Mouse (Mus musculus) lung, adult 2 months (tissue): ENCODE measurements around the gene Dapk1.

Experiments
- CTCF ChIP-seq: fragments of 200-500 bp; IDR thresholded peaks from 2 replicates; pipeline ENCODE4 v1.5.1; 2011; ENCODE audit warnings: mild to moderate bottlenecking, low read length, control low read depth; ENCODE audit not compliant: insufficient read depth
- POLR2A ChIP-seq: fragments of 200-500 bp; IDR thresholded peaks from 2 replicates; pipeline ENCODE4 v1.6.1; 2011; ENCODE audit warnings: low read depth, mild to moderate bottlenecking, control low read depth, low read length, borderline replicate concordance; ENCODE audit errors: extremely low read depth

DNA sequence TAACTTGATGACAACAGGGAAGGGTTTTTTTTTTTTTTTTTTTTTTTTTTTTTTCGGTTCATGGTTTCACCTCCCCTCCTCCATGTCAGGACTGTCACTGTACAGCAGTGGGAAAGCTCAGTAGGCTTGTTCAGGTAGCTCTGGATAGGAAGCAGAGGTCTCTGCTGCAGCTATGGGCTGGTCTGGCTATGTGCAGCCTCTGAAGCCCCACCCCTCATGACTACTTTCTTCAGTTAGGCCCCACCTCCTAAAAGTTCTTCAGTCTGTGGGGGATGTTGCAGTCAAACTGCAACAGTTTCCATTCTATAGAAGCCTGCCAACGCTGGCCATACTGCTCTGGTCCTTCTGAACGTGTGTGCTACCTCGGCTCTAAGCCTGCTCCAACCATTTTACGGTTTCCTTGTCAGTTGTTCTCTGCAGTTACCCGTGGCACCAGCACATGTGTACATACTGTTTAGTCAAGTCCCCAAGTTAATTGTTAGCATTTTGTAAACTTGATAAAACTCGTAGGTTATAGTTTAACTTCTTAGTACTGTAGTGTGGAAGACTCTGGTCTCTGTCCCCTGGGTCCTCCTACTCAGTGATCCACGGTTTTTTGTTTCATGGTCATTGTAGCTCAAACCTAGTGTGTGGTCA lies 6.8 kb downstream of the Dapk1 start:
- no peak for TF ChIP-seq POLR2A
- TF ChIP-seq CTCF = no peak
